In the genomic region with DNA sequence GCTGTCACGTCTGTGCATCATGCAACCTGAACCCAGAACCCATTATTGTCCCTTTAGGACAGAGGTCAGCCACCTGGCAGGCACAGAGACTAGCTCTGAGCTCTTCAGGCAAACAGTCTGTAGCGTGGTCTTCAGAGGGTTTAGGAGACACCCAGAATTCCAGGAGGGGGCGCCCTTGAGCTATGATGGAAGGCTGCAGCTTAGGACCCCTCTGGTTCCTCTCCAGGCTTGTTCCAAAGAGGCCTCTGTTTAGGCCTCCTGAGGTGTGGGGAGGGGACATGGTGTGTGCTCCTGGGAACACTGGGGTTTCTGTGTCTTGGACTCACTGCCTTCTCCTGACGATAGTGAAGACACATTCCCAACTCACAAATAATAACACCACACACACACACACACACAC, we compare ENCODE assay signal across 8 mouse cellular contexts. TPM values are rescaled to one million over a fixed set of nuclear protein-coding genes. Genes with fewer than 3 reads are reported as not detected.
DNase-seq lines count a peak whose midpoint lies in the region; ATAC-seq lines count a peak whose summit lies in the region.

No protein-coding gene starts in this region.

- ATAC-seq in forebrain, embryonic 14.5 days = peak; percentile 71
- peak; percentile 71; the same call in 1 of the 2 replicates for ATAC-seq in hindbrain, embryonic 15.5 days (ENCODE audit: low FRiP score, low read depth)
- ATAC-seq in midbrain, embryonic 11.5 days (ENCODE audit: low FRiP score) = peak; percentile 75
- peak; percentile 53; the same call in 1 of the 2 replicates for ATAC-seq in stomach, embryonic 15.5 days (ENCODE audit: insufficient read depth, low FRiP score, low read depth)
- no peak for ATAC-seq in erythroid progenitor cell, adult 5-6 weeks (replicated peaks; ENCODE audit: low FRiP score, poor library complexity, severe bottlenecking)

- no peaks in the 10 kb centered on the region for H3K9me3 ChIP-seq in forebrain, embryonic 14.5 days (replicated peaks; ENCODE audit: control insufficient read depth, low read length)
- H3K9me3 ChIP-seq in hindbrain, embryonic 15.5 days = no peaks in the 10 kb centered on the region
- H3K9me3 ChIP-seq in midbrain, embryonic 11.5 days (ENCODE audit: control insufficient read depth, low read length) = no peaks in the 10 kb centered on the region; the same call in 1 of the 2 replicates
- H3K9me3 ChIP-seq in stomach, embryonic 15.5 days = no peaks in the 10 kb centered on the region

- H3K36me3 ChIP-seq in forebrain, embryonic 14.5 days (ENCODE audit: control insufficient read depth, insufficient read depth, low read length) = no peaks in the 10 kb centered on the region
- no peaks in the 10 kb centered on the region for H3K36me3 ChIP-seq in hindbrain, embryonic 15.5 days
- H3K36me3 ChIP-seq in midbrain, embryonic 11.5 days (ENCODE audit: control insufficient read depth, insufficient read depth, low read length) = no peaks in the 10 kb centered on the region
- no peaks in the 10 kb centered on the region for H3K36me3 ChIP-seq in stomach, embryonic 15.5 days

- peak; percentile 74 for DNase-seq in ES-CJ7 (ENCODE audit: low read depth, low spot score)
- DNase-seq in adrenal gland, adult 8-10 months = peak; percentile 33
- peak; percentile 70 for DNase-seq in forebrain, embryonic 14.5 days (ENCODE audit: low spot score)
- DNase-seq in layer of hippocampus, postnatal 25 days (ENCODE audit: extremely low spot score in 1 of 2, low spot score in 1 of 2) = peak; percentile 38 to 82
- peak; percentile 98 for DNase-seq in midbrain, embryonic 11.5 days (ENCODE audit: low spot score, missing footprints)

- no peaks in the 10 kb centered on the region for H3K27me3 ChIP-seq in forebrain, embryonic 14.5 days (replicated peaks; ENCODE audit: control insufficient read depth, insufficient read depth, low read length)
- H3K27me3 ChIP-seq in hindbrain, embryonic 15.5 days = no peaks in the 10 kb centered on the region; the same call in 1 of the 2 replicates
- no peaks in the 10 kb centered on the region for H3K27me3 ChIP-seq in midbrain, embryonic 11.5 days (ENCODE audit: control insufficient read depth, insufficient read depth, low read length)
- H3K27me3 ChIP-seq in stomach, embryonic 15.5 days (replicated peaks) = no peaks in the 10 kb centered on the region

- H3K4me1 ChIP-seq in forebrain, embryonic 14.5 days (ENCODE audit: control insufficient read depth, insufficient read depth, low read length) = no peaks in the 10 kb centered on the region; the same call in 1 of the 2 replicates
- H3K4me1 ChIP-seq in hindbrain, embryonic 15.5 days (replicated peaks) = 0 out of 2 replicates have a peak, but pooled peaks cover 3% of the 10 kb centered on the region
- H3K4me1 ChIP-seq in midbrain, embryonic 11.5 days (ENCODE audit: control insufficient read depth, insufficient read depth, low read length) = no peaks in the 10 kb centered on the region
- H3K4me1 ChIP-seq in stomach, embryonic 15.5 days = no peaks in the 10 kb centered on the region

- H3K4me3 ChIP-seq in forebrain, embryonic 14.5 days (ENCODE audit: low read depth, low read length) = no peak overlapping the region
- H3K4me3 ChIP-seq in hindbrain, embryonic 15.5 days = no peak overlapping the region
- H3K4me3 ChIP-seq in midbrain, embryonic 11.5 days (ENCODE audit: low read depth, low read length) = no peak overlapping the region
- H3K4me3 ChIP-seq in stomach, embryonic 15.5 days (replicated peaks) = no peak overlapping the region

- H3K4me2 ChIP-seq in forebrain, embryonic 14.5 days (ENCODE audit: low read length) = no peak overlapping the region
- H3K4me2 ChIP-seq in hindbrain, embryonic 15.5 days = no peak overlapping the region
- H3K4me2 ChIP-seq in midbrain, embryonic 11.5 days = no peak overlapping the region
- H3K4me2 ChIP-seq in stomach, embryonic 15.5 days = no peak overlapping the region

- H3K27ac ChIP-seq in forebrain, embryonic 14.5 days (ENCODE audit: low read depth, low read length) = no peak overlapping the region
- H3K27ac ChIP-seq in hindbrain, embryonic 15.5 days (replicated peaks) = no peak overlapping the region
- H3K27ac ChIP-seq in midbrain, embryonic 11.5 days (ENCODE audit: low read depth, low read length) = no peak overlapping the region
- H3K27ac ChIP-seq in stomach, embryonic 15.5 days = no peak overlapping the region

- no peak overlapping the region for H3K9ac ChIP-seq in forebrain, embryonic 14.5 days (ENCODE audit: low read length)
- H3K9ac ChIP-seq in hindbrain, embryonic 15.5 days = no peak overlapping the region
- no peak overlapping the region for H3K9ac ChIP-seq in midbrain, embryonic 11.5 days (ENCODE audit: low read length)
- no peak overlapping the region for H3K9ac ChIP-seq in stomach, embryonic 15.5 days

- WGBS in forebrain, embryonic 14.5 days = 12% methylated on average over 4 of the region's 4 CpGs
- 20% methylated on average over 4 of the region's 4 CpGs for WGBS in hindbrain, embryonic 15.5 days
- 9% methylated on average over 4 of the region's 4 CpGs for WGBS in midbrain, embryonic 11.5 days
- 32% methylated on average over 4 of the region's 4 CpGs for WGBS in stomach, embryonic 15.5 days

RNA-seq across cellular contexts. Expression of a gene that starts 20.4 kb away (rescaled TPM):
- total RNA-seq in adrenal gland, adult 8-10 months (2022) = 10 to 100 TPM; 30.6 to 41.2 (median 34.7) TPM
- 4.4 and 4.6 TPM in 2 replicates for polyA plus RNA-seq in forebrain, embryonic 14.5 days (2014; fragmentation: Nextera tagmentation; extraction: Ambion mirVana)
- polyA plus RNA-seq in hindbrain, embryonic 15.5 days (2015; fragmentation: Nextera tagmentation; extraction: Ambion mirVana) = 11.0 and 13.7 TPM in 2 replicates
- 1 to 10 TPM; 2.6 to 2.8 TPM for total RNA-seq in layer of hippocampus, postnatal 25 days (2021)
- 6.2 and 7.5 TPM in 2 replicates for polyA plus RNA-seq in midbrain, embryonic 11.5 days (2014; fragmentation: Nextera tagmentation; extraction: Ambion mirVana)
- polyA plus RNA-seq in stomach, embryonic 15.5 days (2015; fragmentation: Nextera tagmentation; extraction: Ambion mirVana) = 21.4 and 21.7 TPM in 2 replicates
- total RNA-seq in erythroid progenitor cell, adult 5-6 weeks (2015; ENCODE audit: low replicate concordance) = not detected in 2 replicates
- total RNA-seq in erythroid progenitor cell, adult 5-6 weeks (2017; ENCODE audit: low replicate concordance) = not detected in 2 replicates

RNA-seq across cellular contexts. Expression of a gene that starts 50.5 kb away (rescaled TPM):
- 1 to 10 TPM; 3.4 to 8.5 (median 5.7) TPM for total RNA-seq in adrenal gland, adult 8-10 months (2022)
- 0.31 TPM in 1 of 2 replicates, not detected in the other for polyA plus RNA-seq in forebrain, embryonic 14.5 days (2014; fragmentation: Nextera tagmentation; extraction: Ambion mirVana)
- 0.23 and 0.37 TPM in 2 replicates for polyA plus RNA-seq in hindbrain, embryonic 15.5 days (2015; fragmentation: Nextera tagmentation; extraction: Ambion mirVana)
- under 1 TPM in 1 of 2 experiments, not detected in 1; 0.27 TPM for total RNA-seq in layer of hippocampus, postnatal 25 days (2021)
- 0.23 and 0.34 TPM in 2 replicates for polyA plus RNA-seq in midbrain, embryonic 11.5 days (2014; fragmentation: Nextera tagmentation; extraction: Ambion mirVana)
- 0.35 and 0.57 TPM in 2 replicates for polyA plus RNA-seq in stomach, embryonic 15.5 days (2015; fragmentation: Nextera tagmentation; extraction: Ambion mirVana)
- total RNA-seq in erythroid progenitor cell, adult 5-6 weeks (2015; ENCODE audit: low replicate concordance) = 12.2 TPM in 1 of 2 replicates, not detected in the other
- total RNA-seq in erythroid progenitor cell, adult 5-6 weeks (2017; ENCODE audit: low replicate concordance) = not detected in 2 replicates

Comparison
In these comparisons a context has a peak if more than half of its experiments do, and no peak if none do; other contexts are left out.
1. DNase-seq: peak in every context shown above with its lines; median percentile 98 in midbrain, embryonic 11.5 days; 74 in ES-CJ7; 70 in forebrain, embryonic 14.5 days; 60 in layer of hippocampus, postnatal 25 days; 33 in adrenal gland, adult 8-10 months.